Mouse (Mus musculus) kidney, postnatal 14 days (tissue): ENCODE data around the gene Ubtf.
"Not testable (repeated sequence)": the region's sequence is repeated elsewhere in the genome, so short reads cannot be mapped to it uniquely, and the experiment has no call there.

ENCODE experiments used
- DNase-seq: peaks from one replicate; pipeline ENCODE4 v3.0.0; 2022; ENCODE audit warnings: mixed read lengths

Gene Ubtf

GRCm38 (mm10) chr11:102319410-102319792, at the start of gene Ubtf:
Ubtf (minus strand) TSS chr11:102319742.
- peak; percentile 88 for DNase-seq

GRCm38 (mm10) chr11:102369263-102369662, 49.7 kb upstream of the Ubtf start:
- DNase-seq, result peak; percentile 56

GRCm38 (mm10) chr11:102368347-102368746, 48.8 kb upstream of the Ubtf start:
- no peak for DNase-seq

GRCm38 (mm10) chr11:102367504-102368280, 48.1 kb upstream of the Ubtf start:
- DNase-seq, result no peak

- not testable (repeated sequence) for DNase-seq
These were observed 46.6 kb upstream of the Ubtf start, which contains the start of gene Slc4a1 for GRCm38 (mm10) chr11:102366103-102366502. Slc4a1 (minus strand) TSS chr11:102366203.

- DNase-seq, result no peak
These were observed 46.2 kb upstream of the Ubtf start for GRCm38 (mm10) chr11:102365699-102366098.

- no peak for DNase-seq
These were observed 45.2 kb upstream of the Ubtf start for GRCm38 (mm10) chr11:102364570-102365371.

- DNase-seq, result no peak
These were observed 44.1 kb upstream of the Ubtf start for GRCm38 (mm10) chr11:102363623-102364022.

- no peak for DNase-seq
These were observed 42.4 kb upstream of the Ubtf start for GRCm38 (mm10) chr11:102361776-102362495.

- DNase-seq, result no peak
These were observed 38.8 kb upstream of the Ubtf start for GRCm38 (mm10) chr11:102358365-102358764.

GRCm38 (mm10) chr11:102356636-102357350, 37.3 kb upstream of the Ubtf start:
- DNase-seq, result no peak

GRCm38 (mm10) chr11:102356190-102356589, 36.6 kb upstream of the Ubtf start:
- no peak for DNase-seq

- DNase-seq, result no peak
These were observed 36.0 kb upstream of the Ubtf start for GRCm38 (mm10) chr11:102355501-102355900.

- no peak for DNase-seq
These were observed 33.5 kb upstream of the Ubtf start for GRCm38 (mm10) chr11:102353021-102353431.

GRCm38 (mm10) chr11:102352378-102352777, 32.8 kb upstream of the Ubtf start:
- no peak for DNase-seq

GRCm38 (mm10) chr11:102350981-102351523, 31.5 kb upstream of the Ubtf start:
- no peak for DNase-seq

- no peak for DNase-seq
These were observed 30.9 kb upstream of the Ubtf start for GRCm38 (mm10) chr11:102350416-102350815.

- no peak for DNase-seq
These were observed 29.8 kb upstream of the Ubtf start for GRCm38 (mm10) chr11:102349189-102349954.

GRCm38 (mm10) chr11:102348771-102349170, 29.2 kb upstream of the Ubtf start:
- DNase-seq, result no peak

GRCm38 (mm10) chr11:102348101-102348585, 28.6 kb upstream of the Ubtf start:
- DNase-seq, result no peak

- DNase-seq, result no peak
These were observed 28.1 kb upstream of the Ubtf start for GRCm38 (mm10) chr11:102347683-102348082.
